Mouse (Mus musculus) bone marrow, adult 2 months (tissue): Measurements from ENCODE around the gene Zcchc17.

Experiments used
- CTCF ChIP-seq: fragments of 200-500 bp; IDR thresholded peaks from 2 replicates; pipeline ENCODE4 v1.5.1; 2011; ENCODE audit warnings: low read length, control low read depth; ENCODE audit not compliant: control insufficient read depth, insufficient read depth
- POLR2A ChIP-seq: fragments of 200-500 bp; IDR thresholded peaks from 2 replicates; pipeline ENCODE4 v1.6.1; 2011; ENCODE audit warnings: low read depth, mild to moderate bottlenecking, control low read depth, low read length, borderline replicate concordance; ENCODE audit not compliant: control insufficient read depth

GRCm38 (mm10) chr4:130389927-130390326 is 30.2 kb upstream of the Zcchc17 start:
- no peak for TF ChIP-seq POLR2A
- no peak for TF ChIP-seq CTCF
